Mouse (Mus musculus) erythroblast, embryonic 14.5 days (primary cell): ENCODE measurements around the gene Lactbl1. TPM values are rescaled to one million over a fixed set of nuclear protein-coding genes. Genes with fewer than 3 reads are reported as not detected.

ENCODE experiments used
- H3K27me3 ChIP-seq: 2 replicates; pipeline ENCODE4 v1.6.1; 2012; ENCODE audit warnings: inconsistent platforms; ENCODE audit not compliant: control insufficient read depth
- H3K36me3 ChIP-seq: 2 replicates; pipeline ENCODE4 v1.6.1; 2012; ENCODE audit warnings: mild to moderate bottlenecking, inconsistent platforms; ENCODE audit not compliant: control insufficient read depth
- H3K4me1 ChIP-seq: 2 replicates; pipeline ENCODE4 v1.6.1; 2012; ENCODE audit warnings: inconsistent platforms; ENCODE audit not compliant: control insufficient read depth
- H3K4me3 ChIP-seq: replicated peaks from 2 replicates; pipeline ENCODE3; 2012; ENCODE audit warnings: moderate library complexity, mild to moderate bottlenecking, inconsistent platforms
- H3K9me3 ChIP-seq: 2 replicates; pipeline ENCODE4 v1.6.1; 2012; ENCODE audit warnings: low read length, inconsistent platforms, mixed read lengths; ENCODE audit not compliant: control insufficient read depth
- GATA1 ChIP-seq: IDR thresholded peaks from 2 replicates; pipeline ENCODE4 v1.6.1; 2012; ENCODE audit warnings: low read length, inconsistent platforms, mixed read lengths
- TAL1 ChIP-seq: IDR thresholded peaks from 3 replicates; pipeline ENCODE4 v1.6.1; 2012; ENCODE audit warnings: low read length, inconsistent platforms, mixed read lengths
- polyA plus RNA-seq: library from polyadenylated mRNA; stranded (reverse); fragments of >175 nt; gene quantifications from 2 replicates; pipeline ENCODE4 v1.2.3, GENCODE M21; 2012

Gene Lactbl1
- polyA plus RNA-seq, 1 experiment: 0.01 TPM

- Histone ChIP-seq H3K4me3 (peak overlapping the region; percentile 96), H3K36me3 (peaks cover 8% of the 10 kb centered on the region), H3K4me1 (peaks cover 28% of the 10 kb centered on the region), H3K9me3 (no peaks in the 10 kb centered on the region), H3K27me3 (no peaks in the 10 kb centered on the region)
- TF ChIP-seq TAL1 (no peak), GATA1 (no peak)
These were observed 21.9 kb upstream of the Lactbl1 start for GRCm38 (mm10) chr4:136600536-136600935.

GRCm38 (mm10) chr4:136601476-136601875 lies 20.9 kb upstream of the Lactbl1 start:
- peaks cover 8% of the 10 kb centered on the region for H3K36me3 ChIP-seq
- no peaks in the 10 kb centered on the region for H3K27me3 ChIP-seq
- H3K4me1 ChIP-seq: peaks cover 28% of the 10 kb centered on the region
- TF ChIP-seq TAL1 (no peak), GATA1 (no peak)
- no peaks in the 10 kb centered on the region for H3K9me3 ChIP-seq
- H3K4me3 ChIP-seq: peak overlapping the region; percentile 96

DNA sequence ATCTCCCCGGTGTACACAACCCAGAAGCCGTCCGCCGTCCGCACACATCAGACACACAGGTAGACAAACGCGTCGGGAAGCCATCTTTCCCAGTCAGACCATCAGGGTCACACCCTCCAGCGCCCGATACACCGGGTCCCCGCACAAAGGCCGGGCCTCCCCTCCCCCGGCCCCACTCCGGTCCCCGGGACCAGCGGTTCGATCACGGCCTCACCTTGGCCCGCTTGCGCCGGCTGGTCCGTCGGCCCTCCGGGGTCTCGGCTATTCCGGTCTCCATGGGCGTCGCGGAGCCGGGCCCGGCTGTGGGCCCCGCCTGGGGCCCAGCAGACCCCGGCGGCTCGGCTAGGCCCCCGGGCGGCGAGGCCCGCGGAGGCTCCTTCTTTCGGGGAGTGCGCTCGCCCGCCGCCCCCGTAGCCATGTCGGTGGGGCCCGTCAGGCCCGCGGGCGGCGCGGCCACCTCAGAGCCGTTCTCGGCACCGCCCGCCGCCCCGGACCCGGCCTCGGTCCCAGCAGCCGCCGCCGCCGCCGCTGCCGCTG lies 20.3 kb upstream of the Lactbl1 start:
- H3K4me3 ChIP-seq: peak overlapping the region; percentile 96
- TF ChIP-seq TAL1 (no peak), GATA1 (no peak)
- H3K4me1 ChIP-seq: peaks cover 28% of the 10 kb centered on the region
- no peaks in the 10 kb centered on the region for H3K27me3 ChIP-seq
- H3K9me3 ChIP-seq: no peaks in the 10 kb centered on the region
- peaks cover 8% of the 10 kb centered on the region for H3K36me3 ChIP-seq

DNA sequence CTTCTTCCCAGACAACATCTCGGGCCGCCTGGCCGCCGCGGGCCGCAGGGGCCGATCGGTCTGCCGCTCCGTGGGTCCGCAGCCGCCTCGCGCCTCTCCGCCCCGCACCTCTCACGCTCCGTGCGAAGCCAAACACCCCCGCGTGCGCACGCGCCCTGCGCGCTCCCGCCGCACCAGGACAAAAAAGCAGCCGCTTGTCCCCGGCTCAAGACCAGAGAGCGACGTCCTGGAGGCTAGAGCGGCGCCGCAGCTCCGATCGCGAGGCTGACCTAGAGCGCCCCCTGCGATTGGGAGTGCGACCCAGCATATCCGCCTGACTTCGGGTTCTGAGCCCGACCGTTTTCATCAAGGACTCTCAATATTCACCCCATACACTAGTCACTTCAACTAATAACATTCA lies 19.9 kb upstream of the Lactbl1 start, which contains the start of gene Kdm1a:
TSS of gene Kdm1a (minus strand) at position 156 of the 400 bp plus-strand sequence.
- no peak for TF ChIP-seq GATA1
- TF ChIP-seq TAL1: no peak
- Histone ChIP-seq H3K4me3 (peak within 1 kb of the TSS; percentile 96), H3K27me3 (no peaks in the 10 kb centered on the region), H3K4me1 (peaks cover 26% of the 10 kb centered on the region), H3K36me3 (peaks cover 8% of the 10 kb centered on the region), H3K9me3 (no peaks in the 10 kb centered on the region)

- H3K9me3 ChIP-seq: no peaks in the 10 kb centered on the region
- H3K27me3 ChIP-seq: no peaks in the 10 kb centered on the region
- no peak overlapping the region for H3K4me3 ChIP-seq
- peaks cover 12% of the 10 kb centered on the region for H3K4me1 ChIP-seq
- no peaks in the 10 kb centered on the region for H3K36me3 ChIP-seq
- no peak for TF ChIP-seq GATA1
- no peak for TF ChIP-seq TAL1
These were observed 16.5 kb upstream of the Lactbl1 start for GRCm38 (mm10) chr4:136605756-136606485.

- H3K4me3 ChIP-seq: no peak within 1 kb of the TSS
- H3K4me1 ChIP-seq: no peaks in the 10 kb centered on the region
- no peak for TF ChIP-seq GATA1
- H3K9me3 ChIP-seq: no peaks in the 10 kb centered on the region
- H3K27me3 ChIP-seq: no peaks in the 10 kb centered on the region
- H3K36me3 ChIP-seq: no peaks in the 10 kb centered on the region
These were observed 12.0 kb upstream of the Lactbl1 start, which contains the start of gene Tex46 for GRCm38 (mm10) chr4:136610387-136610856. TSS of gene Tex46 (plus strand) at chr4:136610437.

- Histone ChIP-seq H3K36me3 (no peaks in the 10 kb centered on the region), H3K4me3 (no peak overlapping the region), H3K27me3 (no peaks in the 10 kb centered on the region), H3K4me1 (no peaks in the 10 kb centered on the region), H3K9me3 (no peaks in the 10 kb centered on the region)
- TF ChIP-seq GATA1 (no peak), TAL1 (no peak)
These were observed 8.8 kb upstream of the Lactbl1 start for GRCm38 (mm10) chr4:136613657-136614056.

DNA sequence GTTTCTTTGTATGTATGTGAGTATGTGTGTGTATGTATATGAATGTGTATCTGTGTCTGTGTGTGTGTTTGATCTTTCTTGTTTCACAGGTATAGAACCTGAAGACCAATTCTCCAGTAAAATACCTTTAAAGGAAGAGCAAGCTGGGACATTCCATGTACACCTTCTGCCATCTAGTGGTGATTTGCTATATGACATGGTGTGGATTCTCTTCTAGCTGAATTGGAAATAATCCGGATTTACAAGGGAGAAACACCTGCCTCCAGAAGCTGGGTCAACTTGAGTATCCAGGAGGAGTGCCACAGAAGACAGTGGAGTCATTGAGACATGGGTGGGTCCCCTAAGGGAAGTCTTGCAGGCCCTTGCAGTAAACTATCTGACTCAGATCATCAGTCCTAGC lies 1.1 kb upstream of the Lactbl1 start:
- H3K4me1 ChIP-seq: no peaks in the 10 kb centered on the region
- TF ChIP-seq TAL1: no peak
- no peak for TF ChIP-seq GATA1
- H3K9me3 ChIP-seq: no peaks in the 10 kb centered on the region
- H3K27me3 ChIP-seq: no peaks in the 10 kb centered on the region
- H3K4me3 ChIP-seq: no peak overlapping the region
- no peaks in the 10 kb centered on the region for H3K36me3 ChIP-seq

DNA sequence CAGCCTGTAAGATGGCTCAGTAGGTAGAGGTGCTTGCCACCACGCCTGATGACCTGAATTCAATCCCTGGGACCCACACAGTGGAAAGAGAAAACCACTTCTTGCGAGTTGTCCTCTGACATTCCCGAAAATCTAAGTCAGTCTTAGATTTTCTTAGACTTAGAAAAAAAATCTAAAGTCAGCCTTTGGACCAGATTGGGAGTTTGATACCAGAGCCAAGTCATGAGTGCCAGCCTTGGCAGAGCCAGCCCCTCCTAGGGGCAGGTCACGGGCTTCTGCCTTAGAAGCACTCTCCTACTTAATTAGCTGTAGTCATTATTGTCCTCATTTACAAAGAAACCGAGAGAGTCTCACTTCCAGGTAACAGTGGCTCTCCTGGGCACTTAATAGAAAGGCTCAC lies 465 bp upstream of the Lactbl1 start:
- Histone ChIP-seq H3K4me1 (no peaks in the 10 kb centered on the region), H3K9me3 (no peaks in the 10 kb centered on the region), H3K27me3 (no peaks in the 10 kb centered on the region), H3K4me3 (no peak overlapping the region), H3K36me3 (no peaks in the 10 kb centered on the region)
- TF ChIP-seq TAL1 (no peak), GATA1 (no peak)

- no peaks in the 10 kb centered on the region for H3K27me3 ChIP-seq
- H3K9me3 ChIP-seq: no peaks in the 10 kb centered on the region
- no peaks in the 10 kb centered on the region for H3K36me3 ChIP-seq
- TF ChIP-seq GATA1 (no peak), TAL1 (no peak)
- H3K4me3 ChIP-seq: no peak overlapping the region
- H3K4me1 ChIP-seq: no peaks in the 10 kb centered on the region
These were observed 4.2 kb downstream of the Lactbl1 start for GRCm38 (mm10) chr4:136626590-136626989.
